Mouse (Mus musculus): ENCODE measurements around the gene Ubqln5.

GRCm38 (mm10) chr7:104167105-104167504, 37.5 kb upstream of the Ubqln5 start:
- TF ChIP-seq CTCF (IDR thresholded peaks at IDR 0.05; ENCODE audit: insufficient read depth, low read depth, low read length) (no peak), POLR2A (IDR thresholded peaks at IDR 0.05; ENCODE audit: insufficient read depth, low read depth, low read length) (no peak)
